Comparison of ENCODE assay signal across 8 mouse cellular contexts in the genomic region with DNA sequence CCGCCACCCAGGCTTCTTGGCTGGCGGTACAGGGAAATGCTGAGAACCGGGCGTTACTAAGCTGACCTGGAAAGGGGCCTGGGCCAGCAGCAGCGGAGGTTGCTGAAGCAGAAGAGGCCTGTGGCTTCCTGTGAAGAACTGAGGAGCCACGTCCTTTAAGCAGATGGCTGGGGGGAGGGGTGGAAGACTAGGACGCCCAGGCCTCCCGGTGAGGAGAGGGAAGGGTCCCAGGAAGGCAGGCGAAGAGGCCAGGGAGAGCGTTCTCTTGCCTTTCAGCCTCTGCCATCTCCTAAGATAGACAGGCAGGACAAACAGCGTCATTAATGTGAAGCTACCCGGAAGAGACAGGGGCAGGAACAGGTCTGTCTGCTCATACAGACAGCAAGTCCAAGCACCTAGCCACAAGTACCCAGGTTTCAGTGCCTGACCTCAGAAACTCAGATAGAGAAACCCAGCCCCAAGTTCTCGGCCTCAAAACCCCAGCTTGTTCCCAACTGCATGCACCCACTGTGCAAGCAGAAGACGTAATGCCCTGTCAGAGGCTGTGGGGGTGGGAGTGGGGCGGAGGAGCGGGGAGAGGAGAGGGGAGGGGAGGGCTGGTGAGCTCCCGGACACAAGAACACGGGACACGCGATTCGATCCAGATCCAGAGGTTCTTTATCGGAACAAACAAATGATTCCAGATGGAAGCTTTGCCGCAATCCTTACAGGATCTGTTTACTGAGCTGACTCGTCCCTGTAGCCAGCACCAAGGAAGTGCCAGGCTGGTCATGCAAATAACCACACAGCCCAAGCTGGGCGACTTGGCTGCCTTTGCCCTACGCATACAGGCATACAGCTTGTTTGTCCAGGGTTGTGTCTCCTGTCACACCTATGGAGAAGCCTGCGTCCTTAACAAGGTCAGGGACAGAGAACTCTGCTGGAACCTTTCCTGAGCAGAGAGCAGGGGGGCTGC. TPM values are rescaled to one million over a fixed set of nuclear protein-coding genes. Genes with fewer than 3 reads are reported as not detected.
DNase-seq lines count a peak whose midpoint lies in the region; ATAC-seq and TF ChIP-seq lines count a peak whose summit lies in the region.

No protein-coding gene starts in this region.

- no peak for TF ChIP-seq EP300 in heart, postnatal 0 days (IDR thresholded peaks at IDR 0.05; ENCODE audit: low read depth)
- no peak for TF ChIP-seq EP300 in lung, postnatal 0 days (IDR thresholded peaks at IDR 0.05)

- 29% methylated on average over 26 of the region's 27 CpGs for WGBS in heart, postnatal 0 days
- 14% methylated on average over 23 of the region's 27 CpGs for WGBS in lung, postnatal 0 days

- H3K9me3 ChIP-seq in heart, postnatal 0 days (replicated peaks; ENCODE audit: control insufficient read depth, low read length), result no peaks in the 10 kb centered on the region
- H3K9me3 ChIP-seq in lung, postnatal 0 days (ENCODE audit: low read length), result no peaks in the 10 kb centered on the region

- H3K9ac ChIP-seq in heart, postnatal 0 days (replicated peaks; ENCODE audit: low read depth, low read length), result no peak overlapping the region; the same call in 1 of the 2 replicates
- peak overlapping the region; percentile 12; the same call in 1 of the 2 replicates for H3K9ac ChIP-seq in lung, postnatal 0 days (replicated peaks; ENCODE audit: low read depth)

- H3K4me1 ChIP-seq in embryonic fibroblast, embryonic 13.5 days (ENCODE audit: control insufficient read depth, insufficient read depth, low read length), result peaks cover 7% of the 10 kb centered on the region
- peaks cover 15% of the 10 kb centered on the region for H3K4me1 ChIP-seq in heart, postnatal 0 days (ENCODE audit: control insufficient read depth, insufficient read depth)
- H3K4me1 ChIP-seq in lung, postnatal 0 days (ENCODE audit: insufficient read depth, low read depth, low read length), result peaks cover 7% of the 10 kb centered on the region; the same call in 1 of the 2 replicates

- peak; percentile 0; the same call in 1 of the 2 replicates for TF ChIP-seq POLR2A in embryonic fibroblast, embryonic 13.5 days (IDR thresholded peaks at IDR 0.05; ENCODE audit: low read depth, low read length)

- no peak for TF ChIP-seq CTCF in embryonic fibroblast, embryonic 13.5 days (IDR thresholded peaks at IDR 0.05; ENCODE audit: borderline replicate concordance, insufficient read depth, low read length)
- TF ChIP-seq CTCF in heart, postnatal 0 days (IDR thresholded peaks at IDR 0.05; ENCODE audit: low read depth), result no peak
- no peak for TF ChIP-seq CTCF in lung, postnatal 0 days (IDR thresholded peaks at IDR 0.05)

- peak; percentile 63 for ATAC-seq in CD4-positive, CD25-positive, alpha-beta regulatory T cell, adult 4 months
- peak; percentile 58 for ATAC-seq in heart, postnatal 0 days (ENCODE audit: insufficient read depth, low read depth)
- peak; percentile 37 for ATAC-seq in lung, postnatal 0 days

- H3K36me3 ChIP-seq in heart, postnatal 0 days (replicated peaks; ENCODE audit: control insufficient read depth, insufficient read depth, low read length), result no peaks in the 10 kb centered on the region
- no peaks in the 10 kb centered on the region for H3K36me3 ChIP-seq in lung, postnatal 0 days (ENCODE audit: insufficient read depth, low read length)

- peak overlapping the region; percentile 87 for H3K27ac ChIP-seq in embryonic fibroblast, embryonic 13.5 days (ENCODE audit: insufficient read depth, low read length)
- H3K27ac ChIP-seq in heart, postnatal 0 days (ENCODE audit: low read depth), result peak overlapping the region; percentile 79
- H3K27ac ChIP-seq in lung, postnatal 0 days (ENCODE audit: low read length), result peak overlapping the region; percentile 66

- H3K4me3 ChIP-seq in embryonic fibroblast, embryonic 13.5 days (ENCODE audit: insufficient read depth, low read length), result no peak overlapping the region
- H3K4me3 ChIP-seq in heart, postnatal 0 days (ENCODE audit: low read depth, low read length), result peak overlapping the region; percentile 0; the same call in 1 of the 2 replicates
- H3K4me3 ChIP-seq in lung, postnatal 0 days (ENCODE audit: low read depth, low read length), result no peak overlapping the region

- peak; percentile 78 for DNase-seq in adrenal gland, postnatal 14 days
- DNase-seq in heart, postnatal 0 days (ENCODE audit: low spot score), result peak; percentile 71
- peak; percentile 45 to 70 for DNase-seq in kidney, postnatal 25 days
- peak; percentile 65 for DNase-seq in lung, postnatal 0 days (ENCODE audit: low spot score)
- DNase-seq in right cerebral cortex, postnatal 10 days (ENCODE audit: low spot score in 2 of 2), result peak; percentile 62 to 65
- peak; percentile 38 for DNase-seq in urinary bladder, postnatal 25 days (ENCODE audit: low spot score)

- H3K4me2 ChIP-seq in heart, postnatal 0 days (ENCODE audit: low read depth, low read length), result peak overlapping the region; percentile 39
- peak overlapping the region; percentile 53 for H3K4me2 ChIP-seq in lung, postnatal 0 days (replicated peaks; ENCODE audit: low read depth, low read length)

- no peaks in the 10 kb centered on the region for H3K27me3 ChIP-seq in heart, postnatal 0 days (ENCODE audit: control insufficient read depth, insufficient read depth, low read length)
- no peaks in the 10 kb centered on the region for H3K27me3 ChIP-seq in lung, postnatal 0 days (replicated peaks; ENCODE audit: insufficient read depth, low read length)

RNA-seq across cellular contexts. Expression of gene Fam76a, which starts 24.0 kb away (rescaled TPM):
- polyA plus RNA-seq in CD4-positive, CD25-positive, alpha-beta regulatory T cell, adult 4 months (2017; shearing (Covaris generic)), result 10 to 100 TPM; 16.5 to 21.1 TPM
- total RNA-seq in adrenal gland, postnatal 14 days (2021), result 32.6 and 33.8 TPM in 2 replicates
- polyA plus RNA-seq in embryonic fibroblast, embryonic 13.5 days (2011; ENCODE audit: insufficient read length, low read depth, missing spikeins), result 33.5 and 38.8 TPM in 2 replicates
- total RNA-seq in heart, postnatal 0 days (2014; rRNA removed; ENCODE audit: low replicate concordance), result 19.7 and 20.7 TPM in 2 replicates
- polyA plus RNA-seq in heart, postnatal 0 days (2015; fragmentation: Nextera tagmentation; extraction: Ambion mirVana), result 39.6 and 44.4 TPM in 2 replicates
- 53.9 and 57.6 TPM in 2 replicates for polyA plus RNA-seq in lung, postnatal 0 days (2015; fragmentation: Nextera tagmentation; extraction: Ambion mirVana)

RNA-seq across cellular contexts. Expression of gene Fgr, which starts 27.6 kb away (rescaled TPM):
- polyA plus RNA-seq in CD4-positive, CD25-positive, alpha-beta regulatory T cell, adult 4 months (2017; shearing (Covaris generic)), result 1 to 10 TPM; 3.7 to 8.2 TPM
- total RNA-seq in adrenal gland, postnatal 14 days (2021), result 0.78 and 1.8 TPM in 2 replicates
- polyA plus RNA-seq in embryonic fibroblast, embryonic 13.5 days (2011; ENCODE audit: insufficient read length, low read depth, missing spikeins), result not detected in 2 replicates
- total RNA-seq in heart, postnatal 0 days (2014; rRNA removed; ENCODE audit: low replicate concordance), result 0.04 and 0.19 TPM in 2 replicates
- polyA plus RNA-seq in heart, postnatal 0 days (2015; fragmentation: Nextera tagmentation; extraction: Ambion mirVana), result 0.31 and 0.37 TPM in 2 replicates
- 4.0 and 4.7 TPM in 2 replicates for polyA plus RNA-seq in lung, postnatal 0 days (2015; fragmentation: Nextera tagmentation; extraction: Ambion mirVana)
